Mouse (Mus musculus): Measurements from ENCODE around the gene Dgcr8. TPM values are rescaled to one million over a fixed set of nuclear protein-coding genes. Genes with fewer than 3 reads are reported as not detected.
"Not testable (repeated sequence)": the region's sequence is repeated elsewhere in the genome, so short reads cannot be mapped to it uniquely, and the experiment has no call there.

The Dgcr8 gene
- 36.3 and 39.7 TPM in 2 replicates for polyA plus RNA-seq (2015; fragmentation: Nextera tagmentation; extraction: Ambion mirVana)

DNA sequence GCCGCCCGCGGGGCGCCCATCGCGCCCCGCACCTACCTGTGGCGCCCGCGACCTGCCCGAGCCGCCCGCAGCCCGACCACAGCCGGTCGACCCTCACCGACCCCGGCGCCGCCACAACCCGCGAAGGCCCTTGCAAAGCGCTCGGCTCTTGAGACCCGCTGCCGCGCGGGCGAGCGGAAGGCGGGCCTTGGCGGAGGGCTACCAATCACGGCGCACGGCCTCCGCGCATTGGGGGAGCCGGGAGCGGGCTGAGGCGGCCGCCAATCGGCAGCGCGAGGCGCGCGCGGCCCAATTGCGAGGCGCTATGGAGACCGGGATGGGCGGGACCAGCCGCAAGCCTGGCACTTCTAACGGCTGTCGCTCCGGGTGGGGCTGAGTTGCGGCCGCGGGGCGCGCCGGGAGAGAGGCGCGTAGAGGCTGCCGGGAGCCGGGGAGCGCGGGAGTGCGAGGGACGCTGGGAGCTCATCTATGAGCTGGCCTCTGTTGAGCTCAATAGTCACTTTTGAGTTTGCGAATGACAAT, at the start of gene Dgcr8:
Gene Dgcr8 (minus strand): TSS at position 180 of the 522 bp plus-strand sequence.
- peak within 1 kb of the TSS; percentile 98 for H3K4me3 ChIP-seq (replicated peaks)
- H3K4me2 ChIP-seq (replicated peaks), result peak within 1 kb of the TSS; percentile 99
- peaks cover 35% of the 10 kb centered on the region for H3K4me1 ChIP-seq (replicated peaks)
- peak; percentile 100 for ATAC-seq
- peaks cover 13% of the 10 kb centered on the region for H3K36me3 ChIP-seq
- 0% methylated on average over 68 of the region's 71 CpGs for WGBS
- peak within 1 kb of the TSS; percentile 84 for H3K27ac ChIP-seq
- no peaks in the 10 kb centered on the region for H3K27me3 ChIP-seq
- H3K9ac ChIP-seq (replicated peaks), result peak within 1 kb of the TSS; percentile 98
- no peaks in the 10 kb centered on the region for H3K9me3 ChIP-seq

- Histone ChIP-seq H3K36me3 (peaks cover 33% of the 10 kb centered on the region), H3K27ac (no peak overlapping the region), H3K9ac (replicated peaks) (no peak overlapping the region), H3K4me2 (replicated peaks) (no peak overlapping the region), H3K9me3 (no peaks in the 10 kb centered on the region), H3K27me3 (no peaks in the 10 kb centered on the region), H3K4me1 (replicated peaks) (peaks cover 21% of the 10 kb centered on the region), H3K4me3 (replicated peaks) (no peak overlapping the region)
- 90% methylated on average over 4 of the region's 4 CpGs for WGBS
- ATAC-seq, result no peak
Observed at GRCm38 (mm10) chr16:18337261-18337660, 48.2 kb upstream of the Dgcr8 start.

DNA sequence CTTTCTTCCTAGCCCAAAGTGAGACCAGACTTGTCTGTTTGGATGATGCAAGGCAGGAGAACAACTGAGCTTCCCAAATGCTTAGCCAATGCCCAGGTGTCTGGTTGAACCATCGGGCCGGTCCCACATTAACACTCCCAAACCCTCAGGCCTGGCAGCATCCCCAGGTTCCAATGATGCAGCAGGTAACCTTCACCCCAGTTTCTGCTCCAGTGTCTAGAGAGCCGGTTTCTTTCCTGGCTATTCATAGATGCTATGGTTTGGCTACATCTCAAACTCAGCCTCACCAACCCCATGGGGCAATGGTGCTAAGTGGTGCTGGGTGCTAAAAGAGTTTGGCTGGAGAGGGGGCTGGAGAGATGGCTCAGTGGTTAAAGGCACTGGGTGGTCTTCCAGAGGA, 46.9 kb upstream of the Dgcr8 start:
- no peak overlapping the region for H3K9ac ChIP-seq (replicated peaks)
- H3K9me3 ChIP-seq, result no peaks in the 10 kb centered on the region

GRCm38 (mm10) chr16:18333976-18334375, 44.9 kb upstream of the Dgcr8 start:
- Histone ChIP-seq H3K27ac (no peak overlapping the region), H3K9me3 (no peaks in the 10 kb centered on the region), H3K4me2 (replicated peaks) (no peak overlapping the region), H3K4me1 (replicated peaks) (no peaks in the 10 kb centered on the region), H3K27me3 (no peaks in the 10 kb centered on the region), H3K36me3 (peaks cover 35% of the 10 kb centered on the region), H3K4me3 (replicated peaks) (no peak overlapping the region), H3K9ac (replicated peaks) (no peak overlapping the region)
- WGBS, result 90% methylated on average over 3 of the region's 3 CpGs
- no peak for ATAC-seq

More for the DNA sequence above, 46.9 kb upstream of the Dgcr8 start:
- H3K36me3 ChIP-seq, result peaks cover 38% of the 10 kb centered on the region
- 98% methylated on average over 3 of the region's 3 CpGs for WGBS
- no peak overlapping the region for H3K4me2 ChIP-seq (replicated peaks)
- peaks cover 11% of the 10 kb centered on the region for H3K4me1 ChIP-seq (replicated peaks)
- no peaks in the 10 kb centered on the region for H3K27me3 ChIP-seq
- no peak for ATAC-seq
- H3K4me3 ChIP-seq (replicated peaks), result no peak overlapping the region
- H3K27ac ChIP-seq, result no peak overlapping the region

- H3K4me2 ChIP-seq (replicated peaks), result no peak overlapping the region
- H3K27ac ChIP-seq, result no peak overlapping the region
Observed at GRCm38 (mm10) chr16:18328524-18328923, 39.5 kb upstream of the Dgcr8 start.

GRCm38 (mm10) chr16:18327936-18328335, 38.9 kb upstream of the Dgcr8 start:
- Histone ChIP-seq H3K27me3 (no peaks in the 10 kb centered on the region), H3K4me3 (replicated peaks) (no peak overlapping the region), H3K4me1 (replicated peaks) (no peaks in the 10 kb centered on the region), H3K9ac (replicated peaks) (no peak overlapping the region), H3K4me2 (replicated peaks) (no peak overlapping the region), H3K36me3 (peaks cover 20% of the 10 kb centered on the region), H3K9me3 (no peaks in the 10 kb centered on the region), H3K27ac (no peak overlapping the region)
- 95% methylated on average over 9 of the region's 9 CpGs for WGBS
- no peak for ATAC-seq

More at GRCm38 (mm10) chr16:18328524-18328923, 39.5 kb upstream of the Dgcr8 start:
- no peaks in the 10 kb centered on the region for H3K27me3 ChIP-seq
- no peak overlapping the region for H3K9ac ChIP-seq (replicated peaks)
- H3K4me1 ChIP-seq (replicated peaks), result no peaks in the 10 kb centered on the region
- peaks cover 20% of the 10 kb centered on the region for H3K36me3 ChIP-seq
- ATAC-seq, result no peak
- WGBS, result 68% methylated on average over 1 of the region's 1 CpGs
- no peak overlapping the region for H3K4me3 ChIP-seq (replicated peaks)
- H3K9me3 ChIP-seq, result no peaks in the 10 kb centered on the region

DNA sequence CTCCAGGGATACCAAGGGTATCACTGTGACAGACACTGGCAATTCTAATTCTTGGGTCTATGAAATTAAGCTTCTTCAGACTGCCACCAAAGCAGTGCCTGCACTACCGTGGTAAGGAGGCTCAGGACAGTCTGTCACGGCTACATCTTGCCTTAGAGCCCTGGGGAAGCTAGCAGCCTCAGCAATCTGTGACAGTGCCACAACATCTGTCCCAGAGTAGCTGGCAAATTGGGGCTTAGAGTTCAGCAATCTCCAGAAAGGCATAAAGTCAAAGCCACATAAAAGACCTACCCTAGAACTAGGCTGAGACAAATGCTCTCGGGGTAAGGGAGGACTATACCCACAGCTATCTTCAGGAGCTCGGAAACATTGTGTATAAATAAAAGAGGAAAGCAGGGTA, 36.7 kb upstream of the Dgcr8 start:
- Histone ChIP-seq H3K4me3 (replicated peaks) (no peak overlapping the region), H3K9me3 (no peaks in the 10 kb centered on the region), H3K36me3 (peaks cover 30% of the 10 kb centered on the region), H3K27ac (no peak overlapping the region), H3K9ac (replicated peaks) (no peak overlapping the region), H3K4me1 (replicated peaks) (no peaks in the 10 kb centered on the region), H3K4me2 (replicated peaks) (no peak overlapping the region), H3K27me3 (no peaks in the 10 kb centered on the region)
- 89% methylated on average over 4 of the region's 4 CpGs for WGBS
- ATAC-seq, result no peak

GRCm38 (mm10) chr16:18324031-18324430, 35.0 kb upstream of the Dgcr8 start:
- Histone ChIP-seq H3K4me2 (replicated peaks) (no peak overlapping the region), H3K4me3 (replicated peaks) (no peak overlapping the region), H3K36me3 (peaks cover 36% of the 10 kb centered on the region), H3K27ac (no peak overlapping the region), H3K4me1 (replicated peaks) (no peaks in the 10 kb centered on the region), H3K27me3 (no peaks in the 10 kb centered on the region), H3K9ac (replicated peaks) (no peak overlapping the region), H3K9me3 (no peaks in the 10 kb centered on the region)
- no peak for ATAC-seq
- WGBS, result 80% methylated on average over 6 of the region's 6 CpGs

DNA sequence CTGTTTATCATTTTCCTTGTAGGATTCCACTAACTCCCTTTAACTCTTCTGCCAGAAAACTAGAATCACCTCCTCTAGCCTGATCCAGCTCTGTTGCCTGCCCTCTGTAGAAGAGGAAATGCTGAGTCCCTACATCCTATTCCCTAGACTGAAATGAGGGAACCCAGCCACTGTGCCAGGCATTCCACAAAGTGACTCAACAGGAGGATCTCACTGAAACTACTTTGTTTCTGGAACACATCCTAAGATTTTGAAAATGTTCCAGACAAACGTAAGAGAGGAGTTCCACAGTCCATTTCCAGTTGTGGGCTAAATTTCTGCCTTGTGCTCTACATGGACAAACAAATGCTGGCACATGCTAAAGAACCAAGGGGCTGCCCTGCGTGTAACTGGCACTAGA, 34.4 kb upstream of the Dgcr8 start:
- no peaks in the 10 kb centered on the region for H3K4me1 ChIP-seq (replicated peaks)

DNA sequence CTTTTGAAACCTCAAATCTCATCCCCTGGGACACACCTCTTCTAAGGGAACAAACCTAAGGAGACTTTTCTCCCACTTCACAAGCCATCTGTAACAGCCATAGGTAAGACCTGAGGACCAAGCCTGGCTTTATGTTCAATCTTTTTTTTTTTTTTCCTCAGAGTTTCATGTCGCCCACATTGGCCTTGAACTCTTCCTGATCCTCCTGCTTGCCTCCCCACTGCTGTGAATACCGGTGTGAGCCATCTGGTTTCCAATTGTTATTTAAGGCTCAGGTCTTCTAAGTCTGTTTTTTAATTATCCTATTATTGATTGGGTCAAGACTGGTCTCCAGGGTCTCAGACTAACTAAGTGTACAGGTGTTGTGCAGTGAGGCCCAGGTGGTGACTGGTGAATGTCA, 32.4 kb upstream of the Dgcr8 start:
- WGBS, result 82% methylated on average over 2 of the region's 2 CpGs
- Histone ChIP-seq H3K27ac (no peak overlapping the region), H3K4me2 (replicated peaks) (no peak overlapping the region), H3K9ac (replicated peaks) (no peak overlapping the region), H3K4me1 (replicated peaks) (no peaks in the 10 kb centered on the region), H3K36me3 (peaks cover 50% of the 10 kb centered on the region), H3K27me3 (no peaks in the 10 kb centered on the region), H3K4me3 (replicated peaks) (no peak overlapping the region), H3K9me3 (no peaks in the 10 kb centered on the region)
- no peak for ATAC-seq

More for the DNA sequence above, 34.4 kb upstream of the Dgcr8 start:
- Histone ChIP-seq H3K36me3 (peaks cover 40% of the 10 kb centered on the region), H3K9ac (replicated peaks) (no peak overlapping the region), H3K4me2 (replicated peaks) (no peak overlapping the region), H3K27me3 (no peaks in the 10 kb centered on the region), H3K27ac (no peak overlapping the region), H3K4me3 (replicated peaks) (no peak overlapping the region), H3K9me3 (no peaks in the 10 kb centered on the region)
- WGBS, result 84% methylated on average over 2 of the region's 2 CpGs
- no peak for ATAC-seq

DNA sequence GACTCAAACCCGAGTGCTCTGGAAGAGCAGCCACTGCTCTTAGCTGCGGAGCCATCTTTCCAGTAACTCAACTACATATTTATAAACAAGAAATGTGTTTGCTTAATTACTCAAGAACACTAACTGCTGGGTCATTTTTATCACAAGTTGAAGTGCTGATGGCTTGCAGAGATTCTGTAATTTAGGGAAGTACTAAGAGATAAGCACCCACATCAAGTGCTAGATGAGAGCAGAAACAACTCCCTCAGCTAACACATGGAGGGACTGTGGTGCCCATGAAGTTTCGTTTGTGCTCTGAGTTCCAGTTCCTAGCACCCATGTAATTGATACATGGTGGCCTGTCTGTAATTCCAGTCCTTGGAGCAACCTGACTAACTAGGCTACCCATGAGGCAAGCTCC, 29.9 kb upstream of the Dgcr8 start:
- no peak overlapping the region for H3K4me2 ChIP-seq (replicated peaks)
- no peaks in the 10 kb centered on the region for H3K9me3 ChIP-seq
- H3K27me3 ChIP-seq, result no peaks in the 10 kb centered on the region
- no peak for ATAC-seq
- H3K9ac ChIP-seq (replicated peaks), result no peak overlapping the region
- 83% methylated on average over 3 of the region's 3 CpGs for WGBS
- H3K36me3 ChIP-seq, result peaks cover 58% of the 10 kb centered on the region
- no peak overlapping the region for H3K27ac ChIP-seq
- no peak overlapping the region for H3K4me3 ChIP-seq (replicated peaks)
- H3K4me1 ChIP-seq (replicated peaks), result no peaks in the 10 kb centered on the region

GRCm38 (mm10) chr16:18308159-18308558, 19.1 kb upstream of the Dgcr8 start:
- Histone ChIP-seq H3K9me3 (no peaks in the 10 kb centered on the region), H3K4me2 (replicated peaks) (no peak overlapping the region)

DNA sequence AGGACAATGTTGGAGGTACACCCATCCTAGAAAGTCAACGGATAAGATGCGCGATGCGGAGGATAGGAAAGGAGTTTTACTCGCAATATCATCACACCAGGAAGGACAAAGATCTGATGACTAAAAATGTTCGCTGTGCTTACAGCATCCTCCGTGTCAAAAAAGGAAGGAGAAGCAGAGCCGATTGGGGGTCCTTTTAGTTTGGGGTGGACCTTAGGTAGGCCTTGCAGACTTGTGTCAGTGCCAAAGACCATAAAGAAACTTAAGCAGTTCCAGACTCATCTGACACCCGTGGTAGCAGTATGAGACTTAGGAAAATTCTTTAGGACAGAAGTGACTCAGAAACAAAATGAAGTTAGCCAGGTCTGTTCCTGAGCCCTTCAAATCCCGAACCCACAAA, 568 bp upstream of the Dgcr8 start:
- peak overlapping the region; percentile 36; the same call in 1 of the 2 replicates for H3K9ac ChIP-seq (replicated peaks)
- WGBS, result 6% methylated on average over 10 of the region's 10 CpGs
- not testable (repeated sequence) for H3K9me3 ChIP-seq

More at GRCm38 (mm10) chr16:18308159-18308558, 19.1 kb upstream of the Dgcr8 start:
- Histone ChIP-seq H3K27ac (no peak overlapping the region), H3K27me3 (no peaks in the 10 kb centered on the region), H3K9ac (replicated peaks) (no peak overlapping the region), H3K36me3 (peaks cover 60% of the 10 kb centered on the region), H3K4me1 (replicated peaks) (no peaks in the 10 kb centered on the region), H3K4me3 (replicated peaks) (no peak overlapping the region)
- 95% methylated on average over 1 of the region's 1 CpGs for WGBS
- ATAC-seq, result no peak

More for the DNA sequence above, 568 bp upstream of the Dgcr8 start:
- not testable (repeated sequence) for H3K27me3 ChIP-seq, ATAC-seq, H3K36me3 ChIP-seq
- Histone ChIP-seq H3K4me2 (replicated peaks) (peak overlapping the region; percentile 99), H3K4me3 (replicated peaks) (peak overlapping the region; percentile 98), H3K27ac (peak overlapping the region; percentile 30; the same call in 1 of the 2 replicates), H3K4me1 (replicated peaks) (peaks cover 35% of the 10 kb centered on the region)

Measured in midbrain, embryonic 13.5 days (tissue).